Mouse (Mus musculus): ENCODE results near the gene Armc9. TPM values are rescaled to one million over a fixed set of nuclear protein-coding genes. Genes with fewer than 3 reads are reported as not detected.

Armc9 gene
- polyA plus RNA-seq, 1 experiment from 2014 or later: 30.2 TPM

- no peak overlapping the region for H3K27ac ChIP-seq
- no peaks in the 10 kb centered on the region for H3K36me3 ChIP-seq (ENCODE audit: poor library complexity, severe bottlenecking)
- peaks cover 12% of the 10 kb centered on the region for H3K4me1 ChIP-seq
- peaks cover 4% of the 10 kb centered on the region; the same call in 1 of the 2 replicates for H3K27me3 ChIP-seq
- 6% methylated on average over 4 of the region's 4 CpGs for WGBS
- H3K4me3 ChIP-seq: no peak overlapping the region
- no peaks in the 10 kb centered on the region for H3K9me3 ChIP-seq (replicated peaks)
- peak; percentile 80 for ATAC-seq
- no peak overlapping the region for H3K4me2 ChIP-seq
- no peak overlapping the region for H3K9ac ChIP-seq
Observed at GRCm38 (mm10) chr1:86294472-86294871, 139.9 kb downstream of the Armc9 start.

- H3K9me3 ChIP-seq (replicated peaks): no peaks in the 10 kb centered on the region
- H3K36me3 ChIP-seq (ENCODE audit: poor library complexity, severe bottlenecking): no peaks in the 10 kb centered on the region
- no peak overlapping the region for H3K9ac ChIP-seq
- H3K4me3 ChIP-seq: no peak overlapping the region
- WGBS: 27% methylated on average over 2 of the region's 2 CpGs
- no peak for ATAC-seq
- peaks cover 54% of the 10 kb centered on the region for H3K27me3 ChIP-seq
- H3K4me2 ChIP-seq: no peak overlapping the region
- H3K4me1 ChIP-seq: peaks cover 14% of the 10 kb centered on the region
- no peak overlapping the region for H3K27ac ChIP-seq
Observed at GRCm38 (mm10) chr1:86300093-86300492, 145.5 kb downstream of the Armc9 start.

GRCm38 (mm10) chr1:86300731-86301130 lies 146.2 kb downstream of the Armc9 start:
- H3K27me3 ChIP-seq: peaks cover 57% of the 10 kb centered on the region
- H3K4me3 ChIP-seq: no peak overlapping the region
- no peak for ATAC-seq
- peaks cover 12% of the 10 kb centered on the region for H3K4me1 ChIP-seq
- no peaks in the 10 kb centered on the region for H3K9me3 ChIP-seq (replicated peaks)
- H3K4me2 ChIP-seq: no peak overlapping the region
- no peaks in the 10 kb centered on the region for H3K36me3 ChIP-seq (ENCODE audit: poor library complexity, severe bottlenecking)
- H3K27ac ChIP-seq: no peak overlapping the region
- 49% methylated on average over 7 of the region's 7 CpGs for WGBS
- no peak overlapping the region for H3K9ac ChIP-seq

GRCm38 (mm10) chr1:86301221-86302091 lies 146.9 kb downstream of the Armc9 start:
- H3K9me3 ChIP-seq (replicated peaks): no peaks in the 10 kb centered on the region
- no peak overlapping the region for H3K9ac ChIP-seq
- H3K27me3 ChIP-seq: peaks cover 57% of the 10 kb centered on the region
- H3K36me3 ChIP-seq (ENCODE audit: poor library complexity, severe bottlenecking): no peaks in the 10 kb centered on the region
- no peak overlapping the region for H3K4me3 ChIP-seq
- no peak overlapping the region for H3K27ac ChIP-seq
- WGBS: 59% methylated on average over 6 of the region's 6 CpGs
- no peak for ATAC-seq
- H3K4me1 ChIP-seq: peaks cover 12% of the 10 kb centered on the region
- no peak overlapping the region for H3K4me2 ChIP-seq

- Histone ChIP-seq H3K4me1 (peaks cover 12% of the 10 kb centered on the region), H3K4me3 (peak within 1 kb of the TSS; percentile 58), H3K9ac (peak within 1 kb of the TSS; percentile 74), H3K27ac (no peak within 1 kb of the TSS), H3K36me3 (ENCODE audit: poor library complexity, severe bottlenecking) (no peaks in the 10 kb centered on the region), H3K9me3 (replicated peaks) (no peaks in the 10 kb centered on the region), H3K27me3 (peaks cover 57% of the 10 kb centered on the region), H3K4me2 (peak within 1 kb of the TSS; percentile 92)
- no peak for ATAC-seq
- WGBS: 15% methylated on average over 6 of the region's 6 CpGs
Observed at GRCm38 (mm10) chr1:86302532-86302931, 148.0 kb downstream of the Armc9 start, which contains the start of gene B3gnt7. Gene B3gnt7 (plus strand): TSS chr1:86302832.

- Histone ChIP-seq H3K4me3 (peak overlapping the region; percentile 58), H3K27ac (no peak overlapping the region), H3K9ac (peak overlapping the region; percentile 74), H3K36me3 (ENCODE audit: poor library complexity, severe bottlenecking) (no peaks in the 10 kb centered on the region), H3K9me3 (replicated peaks) (no peaks in the 10 kb centered on the region), H3K4me1 (peaks cover 12% of the 10 kb centered on the region), H3K4me2 (peak overlapping the region; percentile 92), H3K27me3 (peaks cover 55% of the 10 kb centered on the region)
- ATAC-seq: peak; percentile 90
- under 1% methylated on average over 63 of the region's 65 CpGs for WGBS
Observed at GRCm38 (mm10) chr1:86303063-86303872, 148.7 kb downstream of the Armc9 start.

GRCm38 (mm10) chr1:86303873-86304250 lies 149.3 kb downstream of the Armc9 start:
- Histone ChIP-seq H3K9me3 (replicated peaks) (no peaks in the 10 kb centered on the region), H3K36me3 (ENCODE audit: poor library complexity, severe bottlenecking) (no peaks in the 10 kb centered on the region), H3K4me3 (peak overlapping the region; percentile 58), H3K27ac (no peak overlapping the region), H3K4me2 (peak overlapping the region; percentile 92), H3K27me3 (peaks cover 53% of the 10 kb centered on the region), H3K4me1 (peaks cover 12% of the 10 kb centered on the region), H3K9ac (peak overlapping the region; percentile 74)
- WGBS: 4% methylated on average over 15 of the region's 16 CpGs
- no peak for ATAC-seq

- no peak overlapping the region for H3K9ac ChIP-seq
- H3K4me1 ChIP-seq: peaks cover 23% of the 10 kb centered on the region
- no peak overlapping the region for H3K27ac ChIP-seq
- no peaks in the 10 kb centered on the region for H3K9me3 ChIP-seq (replicated peaks)
- no peaks in the 10 kb centered on the region for H3K36me3 ChIP-seq (ENCODE audit: poor library complexity, severe bottlenecking)
- H3K4me3 ChIP-seq: no peak overlapping the region
- 74% methylated on average over 3 of the region's 3 CpGs for WGBS
- no peak for ATAC-seq
- H3K27me3 ChIP-seq: peaks cover 37% of the 10 kb centered on the region
- no peak overlapping the region for H3K4me2 ChIP-seq
Observed at GRCm38 (mm10) chr1:86306686-86307085, 152.1 kb downstream of the Armc9 start.

- H3K4me1 ChIP-seq: peaks cover 23% of the 10 kb centered on the region
- 92% methylated on average over 7 of the region's 7 CpGs for WGBS
- H3K4me3 ChIP-seq: no peak overlapping the region
- peaks cover 31% of the 10 kb centered on the region for H3K27me3 ChIP-seq
- H3K4me2 ChIP-seq: no peak overlapping the region
- H3K27ac ChIP-seq: no peak overlapping the region
- ATAC-seq: no peak
- no peaks in the 10 kb centered on the region for H3K9me3 ChIP-seq (replicated peaks)
- no peak overlapping the region for H3K9ac ChIP-seq
- H3K36me3 ChIP-seq (ENCODE audit: poor library complexity, severe bottlenecking): no peaks in the 10 kb centered on the region
Observed at GRCm38 (mm10) chr1:86307177-86307762, 152.7 kb downstream of the Armc9 start.

GRCm38 (mm10) chr1:86307871-86308641 lies 153.5 kb downstream of the Armc9 start:
- H3K36me3 ChIP-seq (ENCODE audit: poor library complexity, severe bottlenecking): no peaks in the 10 kb centered on the region
- 28% methylated on average over 4 of the region's 4 CpGs for WGBS
- H3K27me3 ChIP-seq: peaks cover 23% of the 10 kb centered on the region
- H3K4me1 ChIP-seq: peaks cover 18% of the 10 kb centered on the region
- no peaks in the 10 kb centered on the region for H3K9me3 ChIP-seq (replicated peaks)
- no peak overlapping the region for H3K27ac ChIP-seq
- no peak overlapping the region for H3K9ac ChIP-seq
- H3K4me3 ChIP-seq: no peak overlapping the region
- ATAC-seq: no peak
- no peak overlapping the region for H3K4me2 ChIP-seq

GRCm38 (mm10) chr1:86309270-86309833 lies 154.8 kb downstream of the Armc9 start:
- no peak overlapping the region for H3K27ac ChIP-seq
- H3K27me3 ChIP-seq: peaks cover 10% of the 10 kb centered on the region
- H3K36me3 ChIP-seq (ENCODE audit: poor library complexity, severe bottlenecking): no peaks in the 10 kb centered on the region
- no peak for ATAC-seq
- peaks cover 11% of the 10 kb centered on the region for H3K4me1 ChIP-seq
- WGBS: 93% methylated on average over 7 of the region's 7 CpGs
- no peaks in the 10 kb centered on the region for H3K9me3 ChIP-seq (replicated peaks)
- no peak overlapping the region for H3K4me2 ChIP-seq
- no peak overlapping the region for H3K9ac ChIP-seq
- no peak overlapping the region for H3K4me3 ChIP-seq
